7 mouse cellular contexts compared by ENCODE assay signal in genomic region chr12:30372933-30373501, GRCm38 (mm10). TPM values are rescaled to one million over a fixed set of nuclear protein-coding genes. Genes with fewer than 3 reads are reported as not detected.
DNase-seq lines count a peak whose midpoint lies in the region; ATAC-seq and TF ChIP-seq lines count a peak whose summit lies in the region.

TSS of gene Sntg2 (minus strand) at chr12:30373375.

- WGBS in forebrain, embryonic 13.5 days = under 1% methylated on average over 39 of the region's 39 CpGs
- WGBS in heart, embryonic 15.5 days = under 1% methylated on average over 33 of the region's 39 CpGs
- WGBS in kidney, postnatal 0 days = under 1% methylated on average over 30 of the region's 39 CpGs
- WGBS in limb, embryonic 15.5 days = under 1% methylated on average over 37 of the region's 39 CpGs
- whole genome bisulfite sequencing in midbrain, postnatal 0 days = 1% methylated on average over 38 of the region's 39 CpGs
- under 1% methylated on average over 39 of the region's 39 CpGs for WGBS in stomach, embryonic 16.5 days

- H3K9ac ChIP-seq in forebrain, embryonic 13.5 days = peak within 1 kb of the TSS; percentile 68
- peak within 1 kb of the TSS; percentile 51 for H3K9ac ChIP-seq in heart, embryonic 15.5 days
- peak within 1 kb of the TSS; percentile 61 for H3K9ac ChIP-seq in kidney, postnatal 0 days (ENCODE audit: low read depth, low read length)
- peak within 1 kb of the TSS; percentile 21; the same call in 1 of the 2 replicates for H3K9ac ChIP-seq in limb, embryonic 15.5 days
- peak within 1 kb of the TSS; percentile 64 for H3K9ac ChIP-seq in midbrain, postnatal 0 days (replicated peaks; ENCODE audit: low read length, poor library complexity, severe bottlenecking)
- H3K9ac ChIP-seq in stomach, embryonic 16.5 days (ENCODE audit: low read length) = peak within 1 kb of the TSS; percentile 75

- peak; percentile 20 to 29 for DNase-seq in cerebellum, adult 18-20 months
- peak; percentile 86 for DNase-seq in kidney, postnatal 0 days (ENCODE audit: low spot score)
- peak; percentile 86 for DNase-seq in midbrain, postnatal 0 days (ENCODE audit: low spot score)

- H3K27ac ChIP-seq in forebrain, embryonic 13.5 days = no peak within 1 kb of the TSS
- 0 out of 2 replicates have a peak within 1 kb of the TSS, but pooled peaks have one; percentile 27 for H3K27ac ChIP-seq in heart, embryonic 15.5 days
- no peak within 1 kb of the TSS for H3K27ac ChIP-seq in kidney, postnatal 0 days
- no peak within 1 kb of the TSS for H3K27ac ChIP-seq in limb, embryonic 15.5 days
- no peak within 1 kb of the TSS for H3K27ac ChIP-seq in midbrain, postnatal 0 days (ENCODE audit: low read depth, low read length)
- peak within 1 kb of the TSS; percentile 35 for H3K27ac ChIP-seq in stomach, embryonic 16.5 days (ENCODE audit: low read length)

- H3K36me3 ChIP-seq in forebrain, embryonic 13.5 days (ENCODE audit: poor library complexity, severe bottlenecking) = no peaks in the 10 kb centered on the region
- H3K36me3 ChIP-seq in heart, embryonic 15.5 days = no peaks in the 10 kb centered on the region
- H3K36me3 ChIP-seq in kidney, postnatal 0 days (ENCODE audit: insufficient read depth, low read length) = no peaks in the 10 kb centered on the region
- no peaks in the 10 kb centered on the region for H3K36me3 ChIP-seq in limb, embryonic 15.5 days
- no peaks in the 10 kb centered on the region for H3K36me3 ChIP-seq in midbrain, postnatal 0 days (ENCODE audit: insufficient read depth, low read length)
- H3K36me3 ChIP-seq in stomach, embryonic 16.5 days (ENCODE audit: control insufficient read depth, insufficient read depth, low read length) = no peaks in the 10 kb centered on the region

- H3K27me3 ChIP-seq in forebrain, embryonic 13.5 days = 0 out of 2 replicates have a peak, but pooled peaks cover 9% of the 10 kb centered on the region
- H3K27me3 ChIP-seq in heart, embryonic 15.5 days = peaks cover 15% of the 10 kb centered on the region; the same call in 1 of the 2 replicates
- H3K27me3 ChIP-seq in kidney, postnatal 0 days (ENCODE audit: insufficient read depth, low read length) = no peaks in the 10 kb centered on the region
- peaks cover 30% of the 10 kb centered on the region for H3K27me3 ChIP-seq in limb, embryonic 15.5 days
- H3K27me3 ChIP-seq in midbrain, postnatal 0 days (ENCODE audit: insufficient read depth, low read length) = no peaks in the 10 kb centered on the region
- 0 out of 2 replicates have a peak, but pooled peaks cover 7% of the 10 kb centered on the region for H3K27me3 ChIP-seq in stomach, embryonic 16.5 days (ENCODE audit: control insufficient read depth, insufficient read depth, low read length)

- TF ChIP-seq CTCF in kidney, postnatal 0 days (IDR thresholded peaks at IDR 0.05; ENCODE audit: low read depth) = peak; percentile 49
- peak; percentile 47 for TF ChIP-seq CTCF in midbrain, postnatal 0 days (IDR thresholded peaks at IDR 0.05)

- H3K4me3 ChIP-seq in forebrain, embryonic 13.5 days = peak within 1 kb of the TSS; percentile 56
- peak within 1 kb of the TSS; percentile 56 for H3K4me3 ChIP-seq in heart, embryonic 15.5 days
- peak within 1 kb of the TSS; percentile 50 for H3K4me3 ChIP-seq in kidney, postnatal 0 days (replicated peaks; ENCODE audit: low read depth, low read length)
- peak within 1 kb of the TSS; percentile 48 for H3K4me3 ChIP-seq in limb, embryonic 15.5 days
- H3K4me3 ChIP-seq in midbrain, postnatal 0 days (ENCODE audit: low read depth, low read length) = peak within 1 kb of the TSS; percentile 63
- H3K4me3 ChIP-seq in stomach, embryonic 16.5 days (replicated peaks; ENCODE audit: low read length) = peak within 1 kb of the TSS; percentile 57

- H3K4me1 ChIP-seq in forebrain, embryonic 13.5 days = peaks cover 10% of the 10 kb centered on the region
- H3K4me1 ChIP-seq in heart, embryonic 15.5 days (replicated peaks) = peaks cover 15% of the 10 kb centered on the region
- no peaks in the 10 kb centered on the region; the same call in 1 of the 2 replicates for H3K4me1 ChIP-seq in kidney, postnatal 0 days (replicated peaks; ENCODE audit: insufficient read depth, low read length)
- peaks cover 14% of the 10 kb centered on the region for H3K4me1 ChIP-seq in limb, embryonic 15.5 days
- H3K4me1 ChIP-seq in midbrain, postnatal 0 days (ENCODE audit: insufficient read depth, low read length) = no peaks in the 10 kb centered on the region; the same call in 1 of the 2 replicates
- 0 out of 2 replicates have a peak, but pooled peaks cover 2% of the 10 kb centered on the region for H3K4me1 ChIP-seq in stomach, embryonic 16.5 days (ENCODE audit: control insufficient read depth, insufficient read depth, low read length)

- peak; percentile 98 for ATAC-seq in forebrain, embryonic 13.5 days
- peak; percentile 95 for ATAC-seq in heart, embryonic 15.5 days (replicated peaks; ENCODE audit: insufficient number of reproducible peaks, insufficient read depth, low FRiP score, low read depth)
- ATAC-seq in kidney, postnatal 0 days (replicated peaks; ENCODE audit: low FRiP score, low read depth) = peak; percentile 99
- ATAC-seq in limb, embryonic 15.5 days (ENCODE audit: insufficient number of reproducible peaks, low FRiP score, low TSS enrichment, low read depth) = peak; percentile 87
- ATAC-seq in midbrain, postnatal 0 days (ENCODE audit: low FRiP score) = peak; percentile 91
- ATAC-seq in stomach, embryonic 16.5 days (ENCODE audit: insufficient read depth, low FRiP score) = peak; percentile 97

- peak within 1 kb of the TSS; percentile 92 for H3K4me2 ChIP-seq in forebrain, embryonic 13.5 days
- peak within 1 kb of the TSS; percentile 96 for H3K4me2 ChIP-seq in heart, embryonic 15.5 days
- peak within 1 kb of the TSS; percentile 91 for H3K4me2 ChIP-seq in kidney, postnatal 0 days (ENCODE audit: low read length)
- H3K4me2 ChIP-seq in limb, embryonic 15.5 days = peak within 1 kb of the TSS; percentile 96
- H3K4me2 ChIP-seq in midbrain, postnatal 0 days (ENCODE audit: low read depth, low read length, poor library complexity, severe bottlenecking) = peak within 1 kb of the TSS; percentile 89
- peak within 1 kb of the TSS; percentile 95 for H3K4me2 ChIP-seq in stomach, embryonic 16.5 days (ENCODE audit: low read depth, low read length)

- H3K9me3 ChIP-seq in forebrain, embryonic 13.5 days (replicated peaks) = no peaks in the 10 kb centered on the region
- no peaks in the 10 kb centered on the region for H3K9me3 ChIP-seq in heart, embryonic 15.5 days (replicated peaks)
- H3K9me3 ChIP-seq in kidney, postnatal 0 days (replicated peaks; ENCODE audit: low read length) = no peaks in the 10 kb centered on the region
- no peaks in the 10 kb centered on the region for H3K9me3 ChIP-seq in limb, embryonic 15.5 days
- H3K9me3 ChIP-seq in midbrain, postnatal 0 days (ENCODE audit: low read length) = no peaks in the 10 kb centered on the region
- H3K9me3 ChIP-seq in stomach, embryonic 16.5 days (replicated peaks; ENCODE audit: control insufficient read depth, low read length) = no peaks in the 10 kb centered on the region

RNA-seq across cellular contexts. Expression of gene Sntg2, which starts in this region (rescaled TPM):
- polyA plus RNA-seq in forebrain, embryonic 13.5 days (2015; fragmentation: Nextera tagmentation; extraction: Ambion mirVana) = 0.53 and 1.1 TPM in 2 replicates
- 5.0 and 5.8 TPM in 2 replicates for polyA plus RNA-seq in heart, embryonic 15.5 days (2015; fragmentation: Nextera tagmentation; extraction: Ambion mirVana)
- polyA plus RNA-seq in kidney, postnatal 0 days (2015; fragmentation: Nextera tagmentation; extraction: Ambion mirVana) = 5.8 and 6.2 TPM in 2 replicates
- 0.99 and 1.7 TPM in 2 replicates for polyA plus RNA-seq in limb, embryonic 15.5 days (2015; fragmentation: Nextera tagmentation; extraction: Ambion mirVana)
- 6.4 and 11.7 TPM in 2 replicates for total RNA-seq in midbrain, postnatal 0 days (2014; rRNA removed)
- 4.3 and 5.0 TPM in 2 replicates for polyA plus RNA-seq in midbrain, postnatal 0 days (2015; fragmentation: Nextera tagmentation; extraction: Ambion mirVana)
- polyA plus RNA-seq in stomach, embryonic 16.5 days (2015; fragmentation: Nextera tagmentation; extraction: Ambion mirVana) = 29.7 and 39.6 TPM in 2 replicates

Comparison
In these comparisons a context has a peak if more than half of its experiments do, and no peak if none do; other contexts are left out.
1. DNase-seq: peak in every context shown above with its lines; median percentile 86 in kidney, postnatal 0 days; 86 in midbrain, postnatal 0 days; 24 in cerebellum, adult 18-20 months.
2. H3K27ac ChIP-seq: peak in heart, embryonic 15.5 days (single experiment) and stomach, embryonic 16.5 days (single experiment); none in forebrain, embryonic 13.5 days (single experiment), kidney, postnatal 0 days (single experiment), limb, embryonic 15.5 days (single experiment) and midbrain, postnatal 0 days (single experiment).
3. H3K9ac ChIP-seq: peak in every context shown above with its lines; median percentile 75 in stomach, embryonic 16.5 days; 68 in forebrain, embryonic 13.5 days; 64 in midbrain, postnatal 0 days; 61 in kidney, postnatal 0 days; 51 in heart, embryonic 15.5 days; 21 in limb, embryonic 15.5 days.
4. Peak in every context shown above with its lines, with median percentiles within 50 percentile points of each other: ATAC-seq, H3K4me2 ChIP-seq and H3K4me3 ChIP-seq.